Mouse (Mus musculus) G1E (cell line): ENCODE results near the gene Wnt9a. TPM values are rescaled to one million over a fixed set of nuclear protein-coding genes. Genes with fewer than 3 reads are reported as not detected.

ENCODE experiments used
- ATAC-seq: 2 replicates; pipeline ENCODE4 v1.8.0; 2016; ENCODE audit warnings: mild to moderate bottlenecking; ENCODE audit not compliant: insufficient number of reproducible peaks, poor library complexity, low FRiP score, severe bottlenecking; ENCODE audit errors: extremely low read depth
- DNase-seq: peaks from one replicate; pipeline ENCODE4 v3.0.0; 2012; ENCODE audit warnings: low spot score
- H3K27me3 ChIP-seq: 2 replicates; pipeline ENCODE4 v1.6.1; 2012; ENCODE audit warnings: mild to moderate bottlenecking, low read length, inconsistent platforms; ENCODE audit not compliant: insufficient read depth
- H3K36me3 ChIP-seq: replicated peaks from 2 replicates; pipeline ENCODE3; 2012; ENCODE audit warnings: mild to moderate bottlenecking, inconsistent platforms
- H3K4me1 ChIP-seq: 2 replicates; pipeline ENCODE4 v1.6.1; 2012; ENCODE audit warnings: low read depth, low read length, inconsistent platforms, mixed read lengths; ENCODE audit not compliant: insufficient read depth
- H3K4me3 ChIP-seq: 2 replicates; pipeline ENCODE4 v1.5.1; 2012; ENCODE audit warnings: low read depth, mild to moderate bottlenecking, inconsistent platforms, low read length, moderate library complexity, mixed read lengths
- H3K9me3 ChIP-seq: replicated peaks from 2 replicates; pipeline ENCODE4 v1.6.1; 2012; ENCODE audit warnings: inconsistent platforms
- CTCF ChIP-seq: IDR thresholded peaks from 2 replicates; pipeline ENCODE4 v1.5.1; 2012; ENCODE audit warnings: low read depth, low read length, inconsistent platforms, mixed read lengths
- GATA1 ChIP-seq: IDR thresholded peaks from 2 replicates; pipeline ENCODE4 v1.6.1; 2012; ENCODE audit warnings: borderline replicate concordance, low read length, inconsistent platforms, mixed read lengths
- GATA2 ChIP-seq: IDR thresholded peaks from 2 replicates; pipeline ENCODE4 v1.6.1; 2012; ENCODE audit warnings: low read depth, low read length, inconsistent platforms, borderline replicate concordance
- POLR2AphosphoS5 ChIP-seq: IDR thresholded peaks from 2 replicates; pipeline ENCODE4 v1.6.1; 2012; ENCODE audit warnings: low read depth, low read length, inconsistent platforms; ENCODE audit not compliant: insufficient replicate concordance
- TAL1 ChIP-seq: conservative IDR thresholded peaks from 2 replicates; pipeline ENCODE4 v1.6.1; 2012; ENCODE audit warnings: low read depth, low read length, inconsistent platforms, mixed read lengths
- polyA plus RNA-seq: library from polyadenylated mRNA; stranded (reverse); fragments of >175 nt; gene quantifications from 2 replicates; pipeline ENCODE4 v1.2.3, GENCODE M21; 2012
- total RNA-seq, 2 experiments: library from RNA; stranded (forward) in 1 of 2; stranded (reverse) in 1 of 2; fragments of 200-1000 nt in 1 of 2; fragments of >200 nt in 1 of 2; fragmentation: Nextera tagmentation in 1 of 2; gene quantifications; 2 replicates each; pipeline ENCODE4 v1.2.3; 2014 to 2017

Wnt9a gene
- total and polyA plus RNA-seq, 3 experiments = 0.05 TPM; not detected in 2

GRCm38 (mm10) chr11:59265154-59265813 lies 41.4 kb upstream of the Wnt9a start:
- Histone ChIP-seq H3K9me3 (peaks cover 3% of the 10 kb centered on the region), H3K4me1 (peaks cover 44% of the 10 kb centered on the region), H3K36me3 (no peaks in the 10 kb centered on the region), H3K27me3 (peaks cover 41% of the 10 kb centered on the region), H3K4me3 (no peak overlapping the region)
- TF ChIP-seq TAL1 (no peak), POLR2AphosphoS5 (no peak), GATA2 (no peak), CTCF (no peak), GATA1 (no peak)
- ATAC-seq = no peak
- DNase-seq = no peak

GRCm38 (mm10) chr11:59266727-59267126 lies 40.0 kb upstream of the Wnt9a start:
- no peak for DNase-seq
- H3K27me3 ChIP-seq = peaks cover 45% of the 10 kb centered on the region
- no peak overlapping the region for H3K4me3 ChIP-seq
- ATAC-seq = no peak
- peaks cover 3% of the 10 kb centered on the region for H3K9me3 ChIP-seq
- no peaks in the 10 kb centered on the region for H3K36me3 ChIP-seq
- TF ChIP-seq GATA1 (no peak), CTCF (no peak), POLR2AphosphoS5 (no peak), GATA2 (no peak), TAL1 (no peak)
- peaks cover 29% of the 10 kb centered on the region for H3K4me1 ChIP-seq

- ATAC-seq = no peak
- Histone ChIP-seq H3K4me1 (peaks cover 6% of the 10 kb centered on the region), H3K4me3 (no peak overlapping the region), H3K36me3 (no peaks in the 10 kb centered on the region), H3K9me3 (no peaks in the 10 kb centered on the region), H3K27me3 (peaks cover 62% of the 10 kb centered on the region)
- DNase-seq = no peak
- no peak for TF ChIP-seq GATA1
- TF ChIP-seq CTCF = no peak
- no peak for TF ChIP-seq GATA2
- TF ChIP-seq TAL1 = no peak
- no peak for TF ChIP-seq POLR2AphosphoS5
Measured at GRCm38 (mm10) chr11:59274184-59274583, 32.5 kb upstream of the Wnt9a start.

- Histone ChIP-seq H3K4me1 (peaks cover 6% of the 10 kb centered on the region), H3K4me3 (no peak overlapping the region), H3K9me3 (no peaks in the 10 kb centered on the region), H3K27me3 (peaks cover 77% of the 10 kb centered on the region), H3K36me3 (no peaks in the 10 kb centered on the region)
- ATAC-seq (no peak), DNase-seq (no peak)
- TF ChIP-seq POLR2AphosphoS5 (no peak), GATA2 (no peak), GATA1 (no peak), CTCF (no peak), TAL1 (no peak)
Measured at GRCm38 (mm10) chr11:59276877-59277276, 29.9 kb upstream of the Wnt9a start.

DNA sequence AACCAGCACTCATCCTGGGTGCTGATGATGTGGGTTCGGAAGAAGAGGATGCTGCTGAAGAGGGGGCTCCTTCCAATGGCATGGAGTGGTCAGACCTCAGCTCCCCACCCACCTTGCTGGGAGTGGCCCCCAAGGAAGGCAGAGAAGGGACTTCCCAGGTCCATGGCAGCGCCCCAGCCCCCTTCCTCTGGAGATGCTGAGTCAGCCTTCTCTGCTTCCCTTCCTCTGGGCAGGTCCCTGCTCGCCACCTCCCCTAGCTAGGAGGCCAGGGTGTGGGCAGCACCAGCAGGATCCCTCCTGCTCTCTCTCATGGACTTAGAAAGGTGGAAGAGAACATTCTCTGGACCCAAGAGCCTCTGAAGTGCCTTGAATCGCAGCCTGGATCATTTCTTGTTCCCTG lies 28.7 kb upstream of the Wnt9a start:
- TF ChIP-seq GATA2 (no peak), CTCF (no peak), POLR2AphosphoS5 (no peak), GATA1 (no peak), TAL1 (no peak)

GRCm38 (mm10) chr11:59282111-59282510 lies 24.6 kb upstream of the Wnt9a start:
- DNase-seq = no peak
- H3K27me3 ChIP-seq = peaks cover 67% of the 10 kb centered on the region

More for the DNA sequence above, 28.7 kb upstream of the Wnt9a start:
- no peak for DNase-seq
- Histone ChIP-seq H3K9me3 (no peaks in the 10 kb centered on the region), H3K27me3 (peaks cover 74% of the 10 kb centered on the region), H3K36me3 (no peaks in the 10 kb centered on the region), H3K4me1 (peaks cover 6% of the 10 kb centered on the region), H3K4me3 (no peak overlapping the region)
- no peak for ATAC-seq

GRCm38 (mm10) chr11:59282933-59283332 lies 23.8 kb upstream of the Wnt9a start:
- Histone ChIP-seq H3K4me3 (no peak overlapping the region), H3K4me1 (peaks cover 3% of the 10 kb centered on the region; the same call in 1 of the 2 replicates), H3K36me3 (no peaks in the 10 kb centered on the region), H3K9me3 (no peaks in the 10 kb centered on the region), H3K27me3 (peaks cover 73% of the 10 kb centered on the region)
- no peak for ATAC-seq
- no peak for DNase-seq
- no peak for TF ChIP-seq GATA2
- TF ChIP-seq POLR2AphosphoS5 = no peak
- TF ChIP-seq GATA1 = no peak
- TF ChIP-seq TAL1 = no peak
- TF ChIP-seq CTCF = no peak

More at GRCm38 (mm10) chr11:59282111-59282510, 24.6 kb upstream of the Wnt9a start:
- TF ChIP-seq GATA2 (no peak), TAL1 (no peak), POLR2AphosphoS5 (no peak), GATA1 (no peak), CTCF (no peak)
- Histone ChIP-seq H3K9me3 (no peaks in the 10 kb centered on the region), H3K36me3 (no peaks in the 10 kb centered on the region), H3K4me3 (no peak overlapping the region), H3K4me1 (peaks cover 3% of the 10 kb centered on the region; the same call in 1 of the 2 replicates)
- ATAC-seq = no peak
